Mouse (Mus musculus) midbrain, embryonic 16.5 days (tissue): ENCODE results near the gene Bzw2. TPM values are rescaled to one million over a fixed set of nuclear protein-coding genes. Genes with fewer than 3 reads are reported as not detected.
"Not testable (repeated sequence)": the region's sequence is repeated elsewhere in the genome, so short reads cannot be mapped to it uniquely, and the experiment has no call there.

Experiments used
- ATAC-seq: fragments of 200-750 bp; cut with Nextera tagmentation; 2 replicates; pipeline ENCODE4 v1.8.0; 2017; ENCODE audit warnings: moderate TSS enrichment
- H3K27ac ChIP-seq: fragments of 300-500 bp; sonication (generic); 2 replicates; pipeline ENCODE4 v1.5.1; 2014; ENCODE audit warnings: mild to moderate bottlenecking, low read length, mixed read lengths
- H3K27me3 ChIP-seq: fragments of 300-500 bp; sonication (generic); 2 replicates; pipeline ENCODE4 v1.6.1; 2014; ENCODE audit warnings: low read depth, low read length, mixed read lengths; ENCODE audit not compliant: control insufficient read depth, insufficient read depth
- H3K36me3 ChIP-seq: fragments of 300-500 bp; sonication (generic); 2 replicates; pipeline ENCODE4 v1.6.1; 2014; ENCODE audit warnings: mild to moderate bottlenecking, low read length, moderate library complexity, mixed read lengths; ENCODE audit not compliant: control insufficient read depth, insufficient read depth
- H3K4me1 ChIP-seq: fragments of 300-500 bp; sonication (generic); 2 replicates; pipeline ENCODE4 v1.6.1; 2014; ENCODE audit warnings: mild to moderate bottlenecking, low read length, mixed read lengths; ENCODE audit not compliant: control insufficient read depth, insufficient read depth
- H3K4me2 ChIP-seq: fragments of 300-500 bp; sonication (generic); 2 replicates; pipeline ENCODE4 v1.6.1; 2014; ENCODE audit warnings: mild to moderate bottlenecking, low read length, mixed read lengths
- H3K4me3 ChIP-seq: fragments of 300-500 bp; sonication (generic); 2 replicates; pipeline ENCODE4 v1.5.1; 2014; ENCODE audit warnings: low read depth, mild to moderate bottlenecking, low read length, moderate library complexity, mixed read lengths
- H3K9ac ChIP-seq: fragments of 300-500 bp; sonication (generic); 2 replicates; pipeline ENCODE4 v1.6.1; 2014; ENCODE audit warnings: low read depth, low read length, mixed read lengths
- H3K9me3 ChIP-seq: fragments of 300-500 bp; sonication (generic); replicated peaks from 2 replicates; pipeline ENCODE4 v1.6.1; 2014; ENCODE audit warnings: mild to moderate bottlenecking, low read length, mixed read lengths; ENCODE audit not compliant: control insufficient read depth, poor library complexity, severe bottlenecking
- WGBS: fragments of 180-500 bp; shearing (Covaris S2); extraction: QIAGEN DNeasy Blood & Tissue Kit; methylation state at CpG from one replicate; pipeline ENCODE4 v1.1.7; 2014; 5-methylcytosine and 5-hydroxymethylcytosine counted together
- polyA plus RNA-seq: library from polyadenylated mRNA; unstranded; fragments of >200 nt; fragmentation: Nextera tagmentation; extraction: Ambion mirVana; gene quantifications from 2 replicates; pipeline ENCODE4 v1.2.1, GENCODE M21; 2015

Bzw2 gene
- polyA plus RNA-seq: 402 and 433 TPM in 2 replicates

GRCm38 (mm10) chr12:36157638-36158308 lies at the start of gene Bzw2:
Gene Bzw2 (minus strand): TSS chr12:36158080.
- Histone ChIP-seq H3K27me3 (no peaks in the 10 kb centered on the region), H3K4me1 (peaks cover 26% of the 10 kb centered on the region), H3K36me3 (no peaks in the 10 kb centered on the region), H3K4me3 (peak within 1 kb of the TSS; percentile 65), H3K9ac (peak within 1 kb of the TSS; percentile 80), H3K4me2 (peak within 1 kb of the TSS; percentile 62), H3K9me3 (no peaks in the 10 kb centered on the region), H3K27ac (peak within 1 kb of the TSS; percentile 96)
- peak; percentile 28 for ATAC-seq
- WGBS: 2% methylated on average over 26 of the region's 26 CpGs

DNA sequence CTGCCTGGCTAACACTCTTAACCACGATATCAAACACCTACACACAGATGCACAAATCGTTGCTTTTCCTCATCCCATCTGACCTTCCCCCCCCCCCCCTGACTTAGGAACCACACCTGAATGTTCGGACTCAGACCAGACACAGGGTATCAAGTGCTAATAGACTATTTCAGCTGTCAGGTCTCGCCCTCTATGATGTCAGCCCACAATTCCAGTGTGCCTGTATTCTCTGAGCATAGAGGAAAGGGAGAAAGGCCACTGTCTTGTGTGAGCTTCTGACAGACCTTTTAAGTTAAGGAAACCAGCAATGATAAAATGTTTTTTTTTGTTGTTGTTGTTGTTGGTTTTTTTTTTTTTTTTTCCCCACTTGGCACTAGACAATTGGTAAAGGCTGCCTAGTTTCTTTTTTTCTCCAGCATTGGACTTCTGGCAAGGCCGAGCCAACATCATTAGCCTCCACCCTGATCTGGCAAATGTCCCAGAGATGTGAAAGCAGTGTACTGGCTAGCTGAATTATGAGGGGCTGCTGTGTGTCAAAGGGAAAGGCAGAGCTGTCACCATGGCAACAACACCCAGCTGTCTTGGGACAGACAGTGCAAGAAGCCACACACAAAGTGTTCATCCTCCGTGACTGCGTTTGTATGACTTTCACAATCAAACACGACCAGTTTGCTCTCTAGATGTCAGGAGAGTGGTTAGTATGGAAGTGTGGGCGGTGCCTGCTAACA lies 49.4 kb upstream of the Bzw2 start:
- no peak overlapping the region for H3K9ac ChIP-seq
- H3K4me2 ChIP-seq: peak overlapping the region; percentile 48
- H3K9me3 ChIP-seq: no peaks in the 10 kb centered on the region
- H3K4me1 ChIP-seq: peaks cover 15% of the 10 kb centered on the region
- peak overlapping the region; percentile 14 for H3K4me3 ChIP-seq
- ATAC-seq: peak; percentile 95
- H3K27ac ChIP-seq: peak overlapping the region; percentile 50
- 32% methylated on average over 9 of the region's 9 CpGs for WGBS
- H3K36me3 ChIP-seq: no peaks in the 10 kb centered on the region
- H3K27me3 ChIP-seq: no peaks in the 10 kb centered on the region

DNA sequence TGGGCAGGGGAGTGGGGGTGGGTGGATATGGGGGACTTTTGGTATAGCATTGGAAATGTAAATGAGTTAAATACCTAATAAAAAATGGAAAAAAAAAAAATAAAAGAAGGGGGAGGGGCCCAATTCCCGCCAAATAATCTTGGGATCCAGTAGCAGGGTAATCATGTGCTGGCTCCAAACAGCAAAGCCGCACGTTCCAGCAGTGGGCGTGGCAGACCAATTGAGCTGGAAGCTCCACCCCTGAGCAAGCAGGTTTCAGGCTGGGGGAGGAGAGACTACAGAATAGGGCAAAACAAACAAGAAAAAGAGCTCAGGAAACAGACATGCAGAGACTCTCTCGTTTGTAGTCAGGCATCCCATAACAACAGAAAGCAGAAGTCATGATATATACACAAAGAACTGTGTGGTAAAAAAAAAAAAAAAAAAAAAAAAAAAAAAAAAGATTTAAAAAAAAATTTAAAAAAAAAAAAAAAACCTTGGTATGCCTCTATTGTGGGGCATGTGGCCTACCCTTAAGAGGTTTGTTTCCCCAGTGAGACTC lies 47.8 kb upstream of the Bzw2 start:
- H3K27me3 ChIP-seq, H3K4me3 ChIP-seq, H3K27ac ChIP-seq, H3K9ac ChIP-seq, H3K4me2 ChIP-seq, H3K36me3 ChIP-seq, H3K9me3 ChIP-seq, ATAC-seq: not testable (repeated sequence)
- H3K4me1 ChIP-seq: peaks cover 15% of the 10 kb centered on the region
- WGBS: 50% methylated on average over 5 of the region's 5 CpGs

DNA sequence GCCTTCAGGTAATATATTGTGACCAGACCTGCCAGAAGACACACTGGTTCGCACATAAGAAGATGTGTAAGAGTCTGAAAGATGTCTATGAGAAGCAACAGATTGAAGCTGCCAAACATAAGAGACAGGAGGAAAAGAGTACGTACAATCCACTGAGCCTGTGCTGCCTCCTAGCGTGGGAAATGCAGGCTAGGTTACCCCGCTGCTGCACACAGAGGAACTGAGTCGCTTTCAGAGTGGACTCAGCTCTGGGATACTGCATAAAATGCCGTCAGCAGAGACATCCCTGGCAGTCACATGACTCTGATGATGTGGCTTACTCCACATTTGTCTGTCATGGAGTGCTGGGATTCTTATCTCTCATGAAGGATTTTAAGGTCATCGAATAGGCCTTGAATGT lies 37.1 kb upstream of the Bzw2 start:
- WGBS: 93% methylated on average over 7 of the region's 7 CpGs

GRCm38 (mm10) chr12:36190343-36190742 lies 32.5 kb upstream of the Bzw2 start:
- Histone ChIP-seq H3K4me2 (no peak overlapping the region), H3K4me1 (no peaks in the 10 kb centered on the region), H3K27ac (no peak overlapping the region), H3K9me3 (no peaks in the 10 kb centered on the region), H3K9ac (no peak overlapping the region), H3K36me3 (peaks cover 47% of the 10 kb centered on the region), H3K27me3 (no peaks in the 10 kb centered on the region), H3K4me3 (no peak overlapping the region)
- 94% methylated on average over 5 of the region's 5 CpGs for WGBS
- ATAC-seq: no peak

More for the DNA sequence above, 37.1 kb upstream of the Bzw2 start:
- H3K4me1 ChIP-seq: no peaks in the 10 kb centered on the region
- no peak overlapping the region for H3K9ac ChIP-seq
- peaks cover 52% of the 10 kb centered on the region for H3K36me3 ChIP-seq
- peaks cover 14% of the 10 kb centered on the region for H3K9me3 ChIP-seq
- ATAC-seq: no peak
- H3K27me3 ChIP-seq: no peaks in the 10 kb centered on the region
- no peak overlapping the region for H3K4me2 ChIP-seq
- no peak overlapping the region for H3K4me3 ChIP-seq
- no peak overlapping the region for H3K27ac ChIP-seq

- Histone ChIP-seq H3K36me3 (peaks cover 41% of the 10 kb centered on the region), H3K4me2 (no peak overlapping the region)
- ATAC-seq: no peak
These were observed 31.7 kb upstream of the Bzw2 start for GRCm38 (mm10) chr12:36189610-36190009.

DNA sequence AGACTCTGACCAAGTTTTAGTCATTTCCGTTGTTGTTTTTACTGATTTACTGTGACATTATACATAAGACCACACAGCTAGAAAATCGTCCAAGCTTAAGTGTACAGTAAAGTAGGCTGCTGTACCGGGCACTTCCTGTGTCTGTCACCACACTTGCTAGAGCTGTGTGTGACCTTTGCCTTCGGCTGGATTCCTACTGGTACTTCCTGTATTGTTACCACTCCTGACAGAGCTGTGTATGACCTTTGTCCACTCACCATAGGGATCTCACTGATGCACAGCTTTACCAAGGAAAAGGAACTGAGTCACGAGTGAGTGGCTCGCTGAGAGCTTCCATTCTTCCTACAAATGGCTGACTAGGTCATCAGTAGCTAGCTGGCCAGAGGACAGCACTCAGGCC lies 29.2 kb upstream of the Bzw2 start:
- Histone ChIP-seq H3K9ac (no peak overlapping the region), H3K4me1 (no peaks in the 10 kb centered on the region; the same call in 1 of the 2 replicates), H3K36me3 (peaks cover 51% of the 10 kb centered on the region), H3K4me2 (no peak overlapping the region), H3K27ac (no peak overlapping the region), H3K4me3 (no peak overlapping the region), H3K9me3 (no peaks in the 10 kb centered on the region), H3K27me3 (no peaks in the 10 kb centered on the region)
- ATAC-seq: no peak
- WGBS: 88% methylated on average over 6 of the region's 6 CpGs

More at GRCm38 (mm10) chr12:36189610-36190009, 31.7 kb upstream of the Bzw2 start:
- no peak overlapping the region for H3K9ac ChIP-seq
- H3K9me3 ChIP-seq: no peaks in the 10 kb centered on the region
- H3K27ac ChIP-seq: no peak overlapping the region
- H3K4me3 ChIP-seq: no peak overlapping the region
- H3K4me1 ChIP-seq: no peaks in the 10 kb centered on the region
- WGBS: 98% methylated on average over 3 of the region's 3 CpGs
- H3K27me3 ChIP-seq: no peaks in the 10 kb centered on the region

- Histone ChIP-seq H3K4me2 (no peak overlapping the region), H3K4me1 (no peaks in the 10 kb centered on the region; the same call in 1 of the 2 replicates), H3K27ac (no peak overlapping the region), H3K27me3 (no peaks in the 10 kb centered on the region), H3K9ac (no peak overlapping the region), H3K9me3 (no peaks in the 10 kb centered on the region), H3K36me3 (peaks cover 28% of the 10 kb centered on the region), H3K4me3 (no peak overlapping the region)
- no peak for ATAC-seq
- WGBS: 89% methylated on average over 6 of the region's 6 CpGs
These were observed 24.7 kb upstream of the Bzw2 start for GRCm38 (mm10) chr12:36182570-36182969.

- H3K9ac ChIP-seq: no peak overlapping the region
- WGBS: 94% methylated on average over 5 of the region's 5 CpGs
- H3K36me3 ChIP-seq: peaks cover 30% of the 10 kb centered on the region
- no peaks in the 10 kb centered on the region for H3K9me3 ChIP-seq
- ATAC-seq: no peak
- H3K27ac ChIP-seq: no peak overlapping the region
- no peak overlapping the region for H3K4me3 ChIP-seq
- no peaks in the 10 kb centered on the region for H3K4me1 ChIP-seq
- no peak overlapping the region for H3K4me2 ChIP-seq
- no peaks in the 10 kb centered on the region for H3K27me3 ChIP-seq
These were observed 19.3 kb upstream of the Bzw2 start for GRCm38 (mm10) chr12:36177227-36177626.
